Mouse (Mus musculus): ENCODE measurements around the gene Atp6ap2. TPM values are rescaled to one million over a fixed set of nuclear protein-coding genes. Genes with fewer than 3 reads are reported as not detected.

Gene Atp6ap2
- polyA plus RNA-seq, 2 experiments from 2014 or later, result 52.5 to 65.3 TPM

Other genes starting within 250 kb of the Atp6ap2 start
- gene 1810030O07Rik, start 85.9 kb downstream of the Atp6ap2 start, polyA plus RNA-seq (2017; shearing (Covaris generic)), result 10 to 100 TPM; 60.0 to 69.0 TPM
- 10 to 100 TPM in 1 of 2 experiments, 1 to 10 TPM in 1; 7.1 to 11.7 TPM for gene Med14, start 174.3 kb downstream of the Atp6ap2 start, polyA plus RNA-seq (2017; shearing (Covaris generic))

Measured in CD4-positive, CD25-positive, alpha-beta regulatory T cell, adult 4 months (primary cell).